Mouse (Mus musculus) heart, postnatal 36 days (tissue): ENCODE measurements around the gene B4galnt3. TPM values are rescaled to one million over a fixed set of nuclear protein-coding genes. Genes with fewer than 3 reads are reported as not detected.

Experiments
- DNase-seq, 2 experiments: peaks; one replicate each; pipeline ENCODE4 v3.0.0; 2021 to 2022
- intact Hi-C: fragments of 180-260 bp; cut with DNase I; formaldehyde crosslinking; loops from one replicate; pipeline ENCODE4 v1.15.1; 2025
- total RNA-seq, 2 experiments: library from RNA; stranded (reverse); gene quantifications; 2 replicates each; pipeline ENCODE4 v1.2.3; 2021

Gene B4galnt3
- total RNA-seq, 2 experiments from 2014 or later, result 0.27 to 0.39 TPM

- DNase-seq, result no peak
- intact Hi-C loops, result no loop called here
Observed at GRCm38 (mm10) chr6:120227068-120227467, 67.3 kb downstream of the B4galnt3 start.

GRCm38 (mm10) chr6:120225355-120225754 lies 69.0 kb downstream of the B4galnt3 start:
- intact Hi-C loops, result no loop called here
- DNase-seq, result no peak

DNA sequence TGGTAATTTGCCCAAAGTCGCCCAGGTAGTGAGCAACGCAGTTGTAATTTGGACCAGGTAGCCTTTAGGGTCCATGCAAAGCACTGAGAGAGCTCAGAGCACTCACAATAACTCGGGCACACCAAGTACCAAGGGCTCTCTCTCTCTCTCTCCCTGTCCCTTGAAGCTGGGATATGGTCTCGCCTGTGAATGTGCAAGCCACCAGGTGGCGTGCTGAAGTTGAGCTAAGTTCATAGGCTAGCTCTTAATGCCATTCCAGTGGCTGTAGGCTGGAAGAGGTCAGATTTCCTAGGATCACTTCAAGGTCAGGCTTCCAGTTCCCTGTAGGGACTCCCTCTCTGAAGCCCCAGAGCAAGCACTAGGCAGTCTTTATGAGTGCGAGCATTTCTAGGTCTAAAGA lies 71.7 kb downstream of the B4galnt3 start:
- DNase-seq, result peak; percentile 58 to 71
- intact Hi-C loops, result loop anchor here (1.0 kb wide), 2 partner anchors 79 to 102 kb away; no protein-coding TSS in a partner anchor

DNA sequence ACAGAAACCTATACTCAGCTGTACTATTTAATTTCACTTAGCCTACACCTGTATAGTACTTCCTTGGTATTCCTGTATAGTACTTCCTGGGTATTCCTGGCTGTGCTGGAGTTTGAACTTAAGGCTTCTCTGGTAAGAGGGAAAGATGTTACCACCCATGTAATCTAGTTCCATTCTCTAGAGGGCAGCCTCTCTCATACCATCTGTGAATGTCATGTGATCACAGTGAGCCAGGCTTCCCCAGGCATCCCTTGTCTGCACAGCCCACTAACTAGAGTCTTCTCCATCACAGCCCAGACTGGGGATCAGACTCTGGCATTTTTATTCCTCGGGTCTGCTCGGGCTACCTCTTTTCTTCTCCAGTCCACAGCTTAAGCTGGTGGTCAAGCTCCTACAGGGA lies 75.1 kb downstream of the B4galnt3 start:
- no peak for DNase-seq
- intact Hi-C loops, result no loop called here

DNA sequence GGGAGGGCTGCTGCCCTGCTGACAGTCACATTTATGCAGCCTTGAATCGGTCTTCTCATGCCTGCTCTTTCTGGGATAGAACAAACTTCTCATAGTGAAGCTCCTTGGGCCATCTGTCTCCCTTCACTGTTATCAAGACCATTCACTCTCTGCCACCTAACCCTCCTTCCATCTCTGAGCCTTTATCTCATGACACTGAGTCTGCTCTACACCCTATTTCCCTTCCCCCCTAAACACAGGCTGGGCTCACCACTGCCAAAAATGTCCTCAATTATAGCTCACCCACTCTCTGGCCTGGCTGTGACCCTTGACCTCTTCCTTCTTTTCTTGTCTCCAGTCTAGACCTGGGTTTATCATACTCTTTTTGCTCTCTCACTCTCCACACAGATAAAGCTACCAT lies 77.7 kb downstream of the B4galnt3 start:
- no peak for DNase-seq

DNA sequence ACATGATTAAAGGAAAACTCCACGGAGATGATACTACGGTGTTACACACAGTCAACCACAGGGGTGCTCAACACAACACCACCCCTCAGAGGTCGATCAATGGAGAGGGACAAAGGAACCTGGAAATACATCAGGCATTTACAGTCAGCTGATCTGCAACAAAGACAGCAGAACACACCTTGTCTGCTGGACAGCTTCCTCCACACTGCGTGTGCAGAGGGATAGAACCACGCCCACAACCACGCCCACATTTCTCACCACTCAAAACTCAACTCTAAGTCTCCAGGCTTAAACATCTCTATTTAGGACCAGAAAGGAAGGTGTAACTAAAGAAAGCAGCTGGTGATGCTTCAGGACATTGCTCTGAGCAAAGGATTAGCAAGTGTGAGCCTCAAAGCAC lies 82.8 kb downstream of the B4galnt3 start:
- intact Hi-C loops, result no loop called here
- no peak for DNase-seq

More for the DNA sequence above, 77.7 kb downstream of the B4galnt3 start:
- intact Hi-C loops, result no loop called here

GRCm38 (mm10) chr6:120206586-120206985 lies 87.8 kb downstream of the B4galnt3 start:
- intact Hi-C loops, result no loop called here

DNA sequence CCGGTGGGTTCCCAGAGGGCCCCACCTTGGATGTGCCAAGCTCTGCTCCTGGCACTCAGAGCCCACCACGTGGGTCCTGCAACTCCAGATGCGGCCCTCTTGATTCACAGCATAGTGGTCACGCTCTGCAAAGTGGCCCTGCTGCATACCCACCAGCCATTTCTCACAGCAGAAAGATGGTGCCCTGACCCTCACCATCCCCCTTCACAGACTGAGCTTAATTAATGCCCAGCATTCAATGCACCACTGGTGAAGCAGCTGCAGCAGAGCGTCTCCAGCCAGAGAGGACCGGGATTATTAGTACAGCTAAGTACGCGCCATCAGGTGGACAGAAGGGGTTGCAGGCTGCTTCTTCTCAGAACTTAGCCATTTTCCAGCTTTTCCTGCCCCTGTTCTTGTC lies 92.0 kb downstream of the B4galnt3 start:
- no peak for DNase-seq
- intact Hi-C loops, result no loop called here

More at GRCm38 (mm10) chr6:120206586-120206985, 87.8 kb downstream of the B4galnt3 start:
- DNase-seq, result no peak

DNA sequence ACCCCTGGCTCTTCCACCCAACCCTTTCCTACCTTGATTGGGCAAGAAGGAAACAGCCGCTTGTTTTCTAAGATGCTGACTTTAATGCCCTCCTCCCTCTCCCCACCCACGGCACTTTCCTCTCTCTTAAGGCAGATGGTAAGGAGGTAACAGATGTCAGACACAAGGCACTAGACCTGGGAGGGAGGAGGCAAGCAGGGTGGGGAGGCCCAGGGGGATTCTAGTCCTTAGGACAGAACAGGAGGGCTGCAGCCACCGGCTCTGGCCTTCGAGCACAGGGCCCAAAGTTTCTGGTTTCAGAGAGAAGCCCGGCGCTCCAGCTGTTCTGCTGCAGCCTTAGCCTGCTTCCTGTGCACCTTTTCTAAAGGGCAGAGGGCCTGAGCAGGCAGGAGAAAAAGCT lies 92.4 kb downstream of the B4galnt3 start:
- intact Hi-C loops, result no loop called here

DNA sequence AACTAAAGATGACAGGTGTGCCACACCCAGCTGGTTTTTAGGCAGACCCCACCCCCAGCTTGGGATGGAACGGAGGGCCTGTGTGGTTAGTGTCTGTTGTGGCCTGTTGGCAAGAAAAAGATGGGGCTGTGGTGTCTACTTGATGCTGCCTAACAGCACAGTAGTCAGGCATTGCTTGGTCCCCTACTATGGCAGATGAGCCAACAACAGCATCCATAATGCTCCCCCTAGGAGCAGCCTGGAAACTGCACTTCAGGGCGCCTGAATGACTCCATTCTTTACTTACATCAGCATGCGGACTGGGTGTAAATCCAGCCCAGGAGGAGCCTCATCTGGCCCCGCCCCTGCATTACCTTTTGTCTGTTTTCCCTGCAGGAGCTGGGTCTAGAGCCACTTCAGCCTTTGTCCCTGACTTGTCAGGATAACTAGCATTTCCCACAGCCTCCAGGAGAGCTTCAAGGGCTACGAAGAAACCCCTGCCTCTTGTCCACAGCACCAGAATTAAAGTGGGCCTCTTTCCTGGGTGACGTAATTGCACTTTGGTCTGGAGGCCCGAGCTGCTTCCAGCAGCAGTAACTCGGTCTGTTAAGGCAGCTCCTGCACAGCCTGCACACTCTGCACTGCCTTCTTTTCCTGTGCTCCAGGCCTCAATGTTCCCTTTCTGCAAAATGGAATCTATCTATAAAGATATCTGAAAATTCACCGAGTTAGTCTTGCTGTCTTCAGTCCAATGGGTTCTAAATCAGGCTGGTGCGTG lies 94.5 kb downstream of the B4galnt3 start:
- DNase-seq, result no peak
- intact Hi-C loops, result loop anchor here (5.0 kb wide), 2 partner anchors 353 to 708 kb away; partner anchors contain the start of gene Erc1

More for the DNA sequence above, 92.4 kb downstream of the B4galnt3 start:
- DNase-seq, result no peak

DNA sequence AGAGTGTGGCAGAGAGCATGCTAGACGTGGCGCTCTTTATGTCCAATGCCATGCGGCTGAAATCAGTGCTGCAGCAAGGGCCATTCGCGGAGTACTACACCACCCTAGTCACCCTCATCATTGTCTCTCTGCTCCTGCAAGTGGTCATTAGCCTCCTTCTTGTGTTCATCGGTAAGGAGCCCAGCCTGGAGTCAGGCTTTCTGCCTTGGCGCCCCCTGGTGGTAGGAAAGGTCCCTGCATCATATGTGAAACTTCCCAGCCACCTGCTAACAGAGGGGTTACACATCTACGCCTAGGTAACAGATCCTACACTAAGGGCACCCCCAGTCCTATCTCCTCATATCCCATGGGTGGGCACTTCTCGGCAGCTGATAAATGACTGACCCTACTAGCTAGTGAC lies 96.4 kb downstream of the B4galnt3 start:
- intact Hi-C loops, result loop anchor here (1.0 to 5.0 kb wide), 3 partner anchors 196 to 706 kb away; partner anchors contain the start of gene Erc1
- peak; percentile 78 to 87 for DNase-seq

GRCm38 (mm10) chr6:120196837-120197236 lies 97.5 kb downstream of the B4galnt3 start:
- intact Hi-C loops, result loop anchor here (5.0 kb wide), 2 partner anchors 350 to 705 kb away; partner anchors contain the start of gene Erc1
- DNase-seq, result peak in 1 of 2 experiments; percentile 34

DNA sequence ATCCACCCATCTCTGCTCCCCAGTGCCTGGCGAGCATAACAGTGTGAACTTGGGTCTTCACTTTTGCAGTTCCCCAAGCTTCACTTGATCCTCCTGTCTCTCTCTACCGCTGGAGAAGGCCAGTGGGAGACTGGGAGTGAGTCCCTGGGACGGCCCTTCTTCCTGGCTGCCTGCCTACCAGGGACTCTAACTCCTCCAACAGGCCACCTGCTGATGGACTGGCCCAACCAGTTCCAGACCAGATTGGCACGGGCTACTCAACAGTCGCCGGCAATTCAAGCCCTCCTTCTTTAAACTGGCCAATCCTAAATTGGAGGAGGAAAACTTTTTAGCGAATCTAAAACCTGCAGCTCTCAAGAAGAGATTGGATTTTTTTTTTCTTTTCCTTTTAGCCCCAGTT lies 99.4 kb downstream of the B4galnt3 start:
- DNase-seq, result peak in 1 of 2 experiments; percentile 31
- intact Hi-C loops, result loop anchor here (5.0 kb wide), 2 partner anchors 348 to 703 kb away; partner anchors contain the start of gene Erc1

- DNase-seq, result no peak
- intact Hi-C loops, result no loop called here
Observed at GRCm38 (mm10) chr6:120194305-120194704, 100.1 kb downstream of the B4galnt3 start.

DNA sequence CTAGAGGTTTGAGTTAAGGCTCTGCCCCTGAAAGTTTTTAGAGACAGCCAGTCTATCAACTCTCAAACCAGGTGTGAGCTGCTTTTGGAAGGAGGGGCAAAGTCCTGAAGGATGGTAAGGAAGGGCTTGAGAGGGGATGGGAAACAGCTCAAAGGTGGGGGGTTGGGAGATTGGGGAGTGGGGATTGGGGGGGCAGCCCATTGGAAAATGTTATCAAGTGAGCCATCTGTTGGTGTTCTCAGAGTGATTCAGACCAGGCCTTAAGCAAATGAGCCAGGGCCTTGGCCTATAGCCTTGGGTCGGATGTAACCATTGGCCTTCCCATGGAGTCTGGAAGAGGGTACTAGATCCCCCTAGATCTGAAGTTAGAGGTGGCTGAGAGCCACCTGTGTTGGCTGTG lies 100.6 kb downstream of the B4galnt3 start:
- no peak for DNase-seq
- intact Hi-C loops, result loop anchor here (1.0 to 2.0 kb wide), 3 partner anchors 154 to 401 kb away; no protein-coding TSS in a partner anchor

DNA sequence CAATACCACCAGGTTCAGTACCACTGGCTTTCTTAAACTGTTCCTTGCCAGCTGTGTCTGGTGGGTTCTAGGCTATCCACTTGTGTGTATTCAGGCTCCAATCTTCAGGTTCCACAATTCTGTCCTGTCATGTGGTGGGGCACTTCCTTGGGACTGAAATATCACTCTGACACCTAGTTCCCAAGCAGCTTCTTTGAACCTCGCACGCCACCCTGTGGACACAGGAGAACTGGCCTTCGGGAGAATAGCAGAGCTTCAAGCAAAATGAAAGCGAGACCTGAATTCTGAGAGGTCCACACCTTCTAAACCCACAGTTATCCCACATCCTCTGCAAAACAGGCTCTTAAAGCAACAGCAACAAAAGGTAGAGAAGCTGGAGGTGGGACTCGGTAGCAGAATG lies 101.2 kb downstream of the B4galnt3 start:
- intact Hi-C loops, result loop anchor here (1.0 to 2.0 kb wide), 3 partner anchors 154 to 400 kb away; no protein-coding TSS in a partner anchor
- peak; percentile 85 to 91 for DNase-seq

DNA sequence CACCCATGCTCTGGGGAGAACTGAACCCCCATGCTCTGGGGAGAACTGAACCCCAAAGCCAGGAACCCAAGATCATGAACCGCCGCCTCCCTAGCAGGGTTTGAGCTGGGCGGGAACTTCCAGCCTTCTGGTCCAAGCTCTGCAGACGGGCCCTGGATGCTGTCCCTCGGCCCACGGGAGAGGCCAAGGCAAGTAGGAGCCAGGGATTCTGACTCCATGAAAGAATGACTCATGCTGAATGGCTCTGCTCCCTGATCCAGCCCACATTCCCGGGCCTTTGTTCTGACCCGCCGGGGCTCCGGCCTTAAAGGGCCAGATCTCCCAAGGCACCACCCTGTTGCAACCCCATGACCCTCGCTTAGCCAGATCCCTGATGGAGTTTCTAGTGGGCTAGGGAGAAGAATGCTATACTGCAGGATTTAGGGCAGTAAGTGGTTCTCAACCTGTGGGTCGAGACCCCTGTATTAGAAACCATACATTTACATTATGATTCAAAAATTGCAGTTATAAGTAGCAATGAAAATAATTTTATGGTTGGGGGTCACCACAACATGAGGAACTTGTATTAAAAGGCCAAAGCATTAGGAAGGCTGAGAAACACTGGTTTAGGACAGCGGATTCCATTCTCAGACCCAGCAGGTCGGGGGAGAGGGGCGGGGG lies 102.0 kb downstream of the B4galnt3 start:
- intact Hi-C loops, result loop anchor here (2.0 kb wide), 1 partner anchor 400 kb away; no protein-coding TSS in a partner anchor
- DNase-seq, result peak; percentile 83

DNA sequence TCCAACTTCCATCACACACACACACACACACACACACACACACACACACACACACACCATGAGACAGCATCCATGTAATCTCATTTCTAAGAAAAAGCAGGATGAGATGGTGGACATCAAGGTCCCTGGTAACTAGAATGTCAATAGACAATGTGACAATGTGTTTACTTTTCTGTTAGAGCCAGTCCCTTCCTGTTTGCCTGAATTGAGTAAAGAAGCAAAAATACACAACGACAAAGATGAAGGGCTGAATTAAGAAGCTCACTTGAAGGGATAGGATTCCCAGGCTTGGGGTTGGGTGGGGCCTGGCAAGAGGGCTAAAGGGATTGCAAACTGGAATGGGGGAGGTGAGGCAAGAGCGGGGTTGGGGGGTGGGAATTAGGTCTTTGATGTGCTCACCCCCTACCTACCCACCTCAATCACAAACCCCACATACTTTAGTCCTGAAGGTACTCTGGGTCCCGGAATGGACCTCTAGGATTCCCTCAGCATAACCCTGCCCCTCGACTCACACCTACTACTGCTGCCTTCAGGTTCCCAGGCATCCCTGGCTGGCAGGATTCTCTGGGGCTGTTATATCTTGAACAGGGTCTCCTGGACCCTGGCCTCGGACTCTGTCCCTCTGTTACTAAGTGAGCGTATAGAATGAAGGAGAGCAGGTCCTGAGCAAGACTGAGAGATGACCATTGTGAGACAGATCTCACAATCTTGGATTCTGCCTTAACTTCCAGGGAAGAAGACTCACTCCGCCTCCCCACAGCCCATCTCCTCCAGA lies 102.8 kb downstream of the B4galnt3 start:
- DNase-seq, result peak in 1 of 2 experiments; percentile 8
- intact Hi-C loops, result loop anchor here (2.0 kb wide), 2 partner anchors 47 to 399 kb away; no protein-coding TSS in a partner anchor

DNA sequence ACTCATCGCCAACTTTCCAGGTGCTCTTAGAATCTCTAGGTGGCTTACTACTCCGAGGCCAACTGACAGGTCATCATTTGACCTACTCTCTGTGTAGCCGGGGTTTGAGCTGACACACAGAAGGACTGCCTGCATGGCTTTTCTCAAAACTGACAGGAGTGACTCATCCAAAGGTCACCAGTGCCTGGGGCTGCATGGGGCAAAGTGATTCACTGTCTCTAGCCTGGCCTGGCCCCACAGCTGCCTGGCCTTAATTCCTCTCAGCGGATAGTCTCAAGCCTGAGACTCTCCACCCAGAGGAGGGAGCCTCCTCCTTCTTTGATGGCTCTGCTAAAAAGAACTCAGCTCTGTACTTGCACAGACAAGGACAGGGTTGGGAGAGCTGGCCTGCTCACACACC lies 103.4 kb downstream of the B4galnt3 start:
- peak in 1 of 2 experiments; percentile 39 for DNase-seq
- intact Hi-C loops, result loop anchor here (2.0 kb wide), 1 partner anchor 46 kb away; no protein-coding TSS in a partner anchor

- DNase-seq, result no peak
- intact Hi-C loops, result loop anchor here (2.0 kb wide), 1 partner anchor 46 kb away; no protein-coding TSS in a partner anchor
Observed at GRCm38 (mm10) chr6:120190365-120190764, 104.0 kb downstream of the B4galnt3 start.
